Mouse (Mus musculus) heart, postnatal 0 days (tissue): ENCODE measurements at regions not wholly inside any gene's neighbourhood (a gene's known extent, or its start where the extent isn't known, plus 50 kb on each side); places are given as distances from the start of the nearest gene placed in this dataset.

ENCODE experiments used
- ATAC-seq: fragments of 200-750 bp; cut with Nextera tagmentation; 2 replicates; pipeline ENCODE4 v1.8.0; 2017; ENCODE audit warnings: low read depth, moderate number of reproducible peaks, moderate library complexity; ENCODE audit not compliant: insufficient read depth
- DNase-seq: peaks from one replicate; pipeline ENCODE4 v3.0.0-alpha.2; 2016; ENCODE audit warnings: low spot score
- H3K27ac ChIP-seq: fragments of 300-500 bp; sonication (generic); 2 replicates; pipeline ENCODE4 v1.5.1; 2014; ENCODE audit warnings: low read depth, mild to moderate bottlenecking
- H3K27me3 ChIP-seq: fragments of 300-500 bp; sonication (generic); 2 replicates; pipeline ENCODE4 v1.6.1; 2014; ENCODE audit warnings: low read length, mixed read lengths; ENCODE audit not compliant: control insufficient read depth, insufficient read depth
- H3K36me3 ChIP-seq: fragments of 300-500 bp; sonication (generic); replicated peaks from 2 replicates; pipeline ENCODE4 v1.6.1; 2014; ENCODE audit warnings: low read length, mixed read lengths; ENCODE audit not compliant: control insufficient read depth, insufficient read depth
- H3K4me1 ChIP-seq: fragments of 300-500 bp; sonication (generic); 2 replicates; pipeline ENCODE4 v1.6.1; 2014; ENCODE audit warnings: antibody characterized with exemption; ENCODE audit not compliant: control insufficient read depth, insufficient read depth
- H3K4me2 ChIP-seq: fragments of 300-500 bp; sonication (generic); 2 replicates; pipeline ENCODE4 v1.6.1; 2014; ENCODE audit warnings: low read depth, mild to moderate bottlenecking, low read length, moderate library complexity
- H3K4me3 ChIP-seq: fragments of 300-500 bp; sonication (generic); 2 replicates; pipeline ENCODE4 v1.5.1; 2014; ENCODE audit warnings: low read depth, low read length
- H3K9ac ChIP-seq: fragments of 300-500 bp; sonication (generic); replicated peaks from 2 replicates; pipeline ENCODE4 v1.6.1; 2014; ENCODE audit warnings: low read depth, low read length, mixed read lengths
- H3K9me3 ChIP-seq: fragments of 300-500 bp; sonication (generic); replicated peaks from 2 replicates; pipeline ENCODE4 v1.6.1; 2016; ENCODE audit warnings: low read length; ENCODE audit not compliant: control insufficient read depth
- CTCF ChIP-seq: IDR thresholded peaks from 2 replicates; pipeline ENCODE4 v1.5.1; 2016; ENCODE audit warnings: antibody characterized with exemption, control low read depth, low read depth
- EP300 ChIP-seq: IDR thresholded peaks from 2 replicates; pipeline ENCODE4 v1.6.1; 2016; ENCODE audit warnings: antibody characterized with exemption, low read depth
- WGBS: fragments of 180-500 bp; shearing (Covaris S2); extraction: QIAGEN DNeasy Blood & Tissue Kit; methylation state at CpG from one replicate; pipeline ENCODE4 v1.1.7; 2014; 5-methylcytosine and 5-hydroxymethylcytosine counted together

DNA sequence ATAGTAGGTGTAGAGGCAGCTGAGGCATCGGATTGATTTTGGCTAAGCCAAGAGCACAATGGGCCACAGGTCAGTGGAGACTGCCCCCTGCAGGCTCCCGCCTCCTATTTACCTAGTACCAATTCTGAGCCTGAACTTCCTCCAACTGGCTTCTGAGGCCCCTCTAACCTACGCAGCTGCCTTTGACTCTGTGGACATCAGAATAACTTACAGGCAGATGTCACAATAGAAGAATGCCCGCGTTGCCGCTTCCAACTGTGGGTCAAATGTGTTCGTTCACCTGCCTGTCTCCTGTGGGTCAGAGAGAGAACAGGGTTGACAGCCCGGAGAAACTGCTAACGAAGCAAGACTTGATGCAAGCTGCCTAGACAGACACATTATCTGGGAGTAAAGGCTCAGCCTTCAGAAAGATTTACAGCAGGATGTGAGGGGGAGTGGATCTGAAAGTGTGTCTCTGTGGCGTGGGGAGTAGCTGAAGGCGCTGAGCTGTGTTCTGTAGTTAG, 153.2 kb downstream of the Gm10260 start:
- peak; percentile 37 for DNase-seq
- no peak; the same call in 1 of the 2 replicates for ATAC-seq
- H3K27ac ChIP-seq: no peak overlapping the region

DNA sequence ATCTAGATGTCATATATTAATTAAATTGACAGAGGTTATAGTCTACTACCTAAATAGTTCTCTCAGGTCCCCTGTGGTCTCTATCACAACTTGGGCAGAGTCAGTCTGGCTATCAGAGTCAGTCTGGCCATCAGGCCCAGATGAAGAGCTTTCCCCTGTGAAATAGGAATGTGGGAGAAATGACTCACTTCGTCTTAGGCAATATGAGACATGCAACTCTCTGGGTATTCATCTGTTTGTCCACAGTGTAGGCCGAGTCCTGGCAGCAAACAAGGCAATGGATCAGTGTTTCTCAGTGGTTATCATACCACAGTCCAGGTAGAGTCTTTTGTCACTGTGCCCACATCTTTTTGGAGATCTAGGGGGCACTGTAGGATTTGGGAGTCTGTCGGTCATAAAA, 156.0 kb downstream of the Gm10260 start:
- DNase-seq (no peak), ATAC-seq (no peak)
- H3K27ac ChIP-seq: no peak overlapping the region
- H3K36me3 ChIP-seq: no peaks in the 10 kb centered on the region
- 76% methylated on average over 3 of the region's 3 CpGs for WGBS
- TF ChIP-seq CTCF: no peak
- no peak for TF ChIP-seq EP300
- no peak overlapping the region for H3K4me3 ChIP-seq
- no peaks in the 10 kb centered on the region for H3K4me1 ChIP-seq
- H3K4me2 ChIP-seq: no peak overlapping the region
- no peak overlapping the region for H3K9ac ChIP-seq
- no peaks in the 10 kb centered on the region for H3K27me3 ChIP-seq
- H3K9me3 ChIP-seq: no peaks in the 10 kb centered on the region

More for the DNA sequence above, 153.2 kb downstream of the Gm10260 start:
- no peaks in the 10 kb centered on the region for H3K9me3 ChIP-seq
- no peaks in the 10 kb centered on the region for H3K27me3 ChIP-seq
- WGBS: 41% methylated on average over 11 of the region's 11 CpGs
- H3K4me2 ChIP-seq: no peak overlapping the region
- no peaks in the 10 kb centered on the region for H3K4me1 ChIP-seq
- TF ChIP-seq EP300 (no peak), CTCF (peak; percentile 39)
- H3K4me3 ChIP-seq: no peak overlapping the region
- H3K9ac ChIP-seq: no peak overlapping the region
- H3K36me3 ChIP-seq: no peaks in the 10 kb centered on the region

DNA sequence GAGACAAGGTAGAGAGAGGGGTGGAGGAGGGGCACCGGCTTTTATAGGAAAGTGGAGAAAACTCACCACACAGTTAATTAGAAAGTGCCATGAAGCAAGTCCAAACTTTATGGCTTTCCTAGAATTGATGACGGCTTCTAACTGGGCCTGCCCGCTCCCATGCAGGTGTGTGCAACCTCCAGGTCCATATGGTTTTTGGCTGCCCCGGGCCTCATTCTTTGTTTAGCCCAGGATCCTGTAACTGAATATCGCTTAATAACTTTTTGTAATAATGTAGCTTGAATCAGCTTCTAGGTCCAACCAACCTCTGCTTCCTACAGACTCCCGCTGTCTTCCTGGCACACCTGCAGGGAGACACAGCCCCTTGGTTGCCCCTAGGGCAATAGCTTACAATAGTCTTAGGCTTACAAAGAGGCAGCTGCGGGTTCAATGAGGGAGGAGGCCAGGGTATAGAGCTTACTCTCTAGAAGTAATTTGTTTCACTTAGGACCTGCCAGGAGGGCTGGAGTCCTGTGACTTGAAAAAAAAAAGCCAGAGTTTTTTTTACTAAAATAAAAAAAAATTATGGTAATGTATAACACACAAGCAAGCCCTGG, 159.2 kb downstream of the Gm10260 start:
- TF ChIP-seq EP300 (no peak), CTCF (no peak)
- H3K4me3 ChIP-seq: no peak overlapping the region
- H3K27me3 ChIP-seq: no peaks in the 10 kb centered on the region
- H3K27ac ChIP-seq: no peak overlapping the region
- H3K9me3 ChIP-seq: no peaks in the 10 kb centered on the region; the same call in 1 of the 2 replicates
- no peaks in the 10 kb centered on the region for H3K4me1 ChIP-seq
- no peak for DNase-seq
- ATAC-seq: no peak
- no peaks in the 10 kb centered on the region for H3K36me3 ChIP-seq
- H3K4me2 ChIP-seq: no peak overlapping the region
- 93% methylated on average over 7 of the region's 7 CpGs for WGBS
- no peak overlapping the region for H3K9ac ChIP-seq

DNA sequence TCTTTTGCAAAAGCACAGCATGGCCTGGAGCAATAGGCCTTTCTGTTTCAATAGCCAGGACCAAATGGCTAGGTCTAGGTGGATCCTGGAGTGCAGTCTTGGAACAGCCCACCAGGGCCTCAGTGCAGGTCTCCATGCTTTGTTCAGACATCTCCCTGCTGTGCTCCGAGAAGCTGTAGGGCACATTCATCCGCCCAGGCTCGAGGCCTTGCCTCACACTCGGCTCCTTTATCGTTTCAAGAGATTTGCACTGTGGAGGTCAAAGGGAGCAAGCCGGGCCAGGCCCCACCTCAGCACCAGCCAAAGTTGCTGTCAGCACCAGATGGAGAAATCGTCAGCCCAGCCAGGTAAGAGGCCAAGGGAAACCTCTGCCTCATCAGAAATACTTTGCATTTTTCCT, 160.3 kb downstream of the Gm10260 start:
- Histone ChIP-seq H3K4me1 (no peaks in the 10 kb centered on the region), H3K36me3 (no peaks in the 10 kb centered on the region), H3K9me3 (no peaks in the 10 kb centered on the region; the same call in 1 of the 2 replicates), H3K27me3 (no peaks in the 10 kb centered on the region), H3K9ac (no peak overlapping the region), H3K4me2 (no peak overlapping the region), H3K27ac (no peak overlapping the region), H3K4me3 (no peak overlapping the region)
- no peak for ATAC-seq
- 48% methylated on average over 7 of the region's 7 CpGs for WGBS
- TF ChIP-seq CTCF (no peak), EP300 (no peak)
- DNase-seq: no peak

DNA sequence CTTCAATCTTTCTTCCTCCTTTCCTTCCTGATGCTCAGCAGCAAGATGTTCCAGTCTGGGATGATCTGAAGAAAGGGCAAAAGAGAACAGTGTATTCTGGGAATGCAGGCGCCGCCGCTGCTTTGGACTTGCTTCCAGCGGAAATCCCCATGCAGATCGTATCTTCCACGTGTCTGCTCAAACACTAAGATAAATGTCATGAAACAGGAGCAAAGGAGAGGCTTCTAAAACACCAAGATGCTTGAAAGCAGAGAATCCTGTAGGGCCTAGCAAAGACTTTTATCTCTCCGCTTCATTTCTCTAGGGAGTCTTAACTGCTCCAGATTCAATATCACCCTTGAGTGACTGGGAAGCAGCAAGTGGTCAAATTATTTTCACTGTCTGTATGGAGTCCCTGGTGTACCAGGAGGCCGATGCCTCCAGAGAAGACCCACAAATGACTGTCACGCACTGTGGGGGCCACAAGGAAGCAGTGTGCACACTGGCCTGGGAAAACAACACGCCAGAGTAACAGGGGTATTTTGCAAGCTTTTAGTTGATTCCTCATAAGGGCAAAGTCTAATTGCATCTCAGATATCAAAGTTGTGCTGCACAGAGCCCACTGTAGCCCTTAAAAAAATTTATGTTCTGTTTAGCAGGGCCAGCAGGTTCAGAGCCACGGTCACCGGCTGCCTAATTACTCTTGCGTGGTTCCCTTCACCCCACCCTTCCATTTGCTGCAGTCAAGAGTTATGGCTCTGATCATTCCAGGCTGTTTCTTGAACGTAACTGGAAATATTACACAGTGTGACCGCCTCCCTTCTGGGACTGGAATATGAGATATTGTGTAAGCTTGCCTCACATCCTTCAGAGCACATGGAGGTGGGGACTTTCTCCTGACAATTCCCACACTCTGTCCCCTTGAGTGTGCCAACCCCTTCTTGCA, 161.7 kb downstream of the Gm10260 start:
- WGBS: 69% methylated on average over 15 of the region's 15 CpGs
- no peaks in the 10 kb centered on the region for H3K27me3 ChIP-seq

More for the DNA sequence above, 161.7 kb downstream of the Gm10260 start:
- Histone ChIP-seq H3K9ac (no peak overlapping the region), H3K9me3 (no peaks in the 10 kb centered on the region; the same call in 1 of the 2 replicates), H3K4me1 (no peaks in the 10 kb centered on the region), H3K36me3 (no peaks in the 10 kb centered on the region), H3K4me2 (no peak overlapping the region), H3K4me3 (no peak overlapping the region), H3K27ac (no peak overlapping the region; the same call in 1 of the 2 replicates)
- no peak for DNase-seq
- TF ChIP-seq CTCF (no peak), EP300 (no peak)
- no peak for ATAC-seq
